Mouse (Mus musculus) retina, adult 2 months (tissue): ENCODE results near the gene Abca1.

ENCODE experiments used
- DNase-seq: peaks from one replicate; pipeline ENCODE4 v3.0.0-alpha.2; 2012; ENCODE audit warnings: low read depth, low spot score

The Abca1 gene

GRCm38 (mm10) chr4:53086636-53087035 lies 73.1 kb downstream of the Abca1 start:
- DNase-seq, result no peak

GRCm38 (mm10) chr4:53085634-53086033 lies 74.1 kb downstream of the Abca1 start:
- no peak for DNase-seq

GRCm38 (mm10) chr4:53083071-53083470 lies 76.6 kb downstream of the Abca1 start:
- DNase-seq, result no peak

- DNase-seq, result no peak
Observed at GRCm38 (mm10) chr4:53082451-53082850, 77.2 kb downstream of the Abca1 start.

- DNase-seq, result no peak
Observed at GRCm38 (mm10) chr4:53081851-53082250, 77.8 kb downstream of the Abca1 start.

- DNase-seq, result no peak
Observed at GRCm38 (mm10) chr4:53080290-53080689, 79.4 kb downstream of the Abca1 start.

- DNase-seq, result no peak
Observed at GRCm38 (mm10) chr4:53078793-53079310, 80.8 kb downstream of the Abca1 start.

GRCm38 (mm10) chr4:53076788-53077350 lies 82.8 kb downstream of the Abca1 start:
- DNase-seq, result no peak

- DNase-seq, result no peak
Observed at GRCm38 (mm10) chr4:53073025-53073424, 86.7 kb downstream of the Abca1 start.

GRCm38 (mm10) chr4:53062301-53063008 lies 97.2 kb downstream of the Abca1 start:
- DNase-seq, result no peak

- no peak for DNase-seq
Observed at GRCm38 (mm10) chr4:53046238-53047022, 113.3 kb downstream of the Abca1 start.

- no peak for DNase-seq
Observed at GRCm38 (mm10) chr4:53045807-53046206, 113.9 kb downstream of the Abca1 start.

GRCm38 (mm10) chr4:53043819-53044218 lies 115.9 kb downstream of the Abca1 start:
- DNase-seq, result no peak

- DNase-seq, result no peak
Observed at GRCm38 (mm10) chr4:53030326-53030948, 129.3 kb downstream of the Abca1 start.

GRCm38 (mm10) chr4:53027811-53028210 lies 131.9 kb downstream of the Abca1 start:
- no peak for DNase-seq

- DNase-seq, result no peak
Observed at GRCm38 (mm10) chr4:53024397-53024796, 135.3 kb downstream of the Abca1 start.

- DNase-seq, result no peak
Observed at GRCm38 (mm10) chr4:53023189-53023925, 136.3 kb downstream of the Abca1 start.

GRCm38 (mm10) chr4:53018392-53018791 lies 141.3 kb downstream of the Abca1 start:
- no peak for DNase-seq

- DNase-seq, result no peak
Observed at GRCm38 (mm10) chr4:53015024-53015423, 144.7 kb downstream of the Abca1 start.

GRCm38 (mm10) chr4:53014421-53014820 lies 145.3 kb downstream of the Abca1 start:
- DNase-seq, result no peak

- peak; percentile 88 for DNase-seq
Observed at GRCm38 (mm10) chr4:53011732-53012361, 147.8 kb downstream of the Abca1 start, which contains the start of gene Nipsnap3b. Gene Nipsnap3b (plus strand): TSS chr4:53011880.
